Mouse (Mus musculus) cortical plate, adult 2 months (tissue): ENCODE results near the gene Macrod2.

Experiments
- CTCF ChIP-seq: fragments of 200-500 bp; IDR thresholded peaks from 2 replicates; pipeline ENCODE4 v1.5.1; 2011; ENCODE audit warnings: mild to moderate bottlenecking, control low read depth, low read length; ENCODE audit not compliant: insufficient read depth; ENCODE audit errors: extremely low read depth
- POLR2A ChIP-seq: fragments of 200-500 bp; IDR thresholded peaks from 2 replicates; pipeline ENCODE4 v1.6.1; 2011; ENCODE audit warnings: mild to moderate bottlenecking, low read length, control low read depth; ENCODE audit not compliant: insufficient read depth; ENCODE audit errors: extremely low read depth

DNA sequence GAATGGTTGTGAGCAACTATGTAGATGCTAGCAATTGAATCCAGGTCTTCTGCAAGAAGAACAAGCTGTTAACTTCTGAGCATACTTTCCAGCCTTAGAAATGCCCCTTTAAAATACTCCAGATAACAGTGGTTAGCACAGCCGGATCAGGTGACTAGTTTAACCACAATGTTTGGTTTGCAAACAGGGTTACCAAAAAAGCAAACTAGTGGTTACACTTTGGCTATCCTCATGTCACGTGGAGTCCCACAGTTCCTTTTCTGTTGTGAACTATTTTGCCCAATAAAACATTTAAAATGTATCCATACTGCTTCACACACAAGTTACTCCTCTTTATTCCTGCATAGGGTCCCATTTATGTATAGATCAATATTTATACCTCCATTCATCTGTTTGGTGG, 879.2 kb downstream of the Macrod2 start:
- no peak for TF ChIP-seq POLR2A
- TF ChIP-seq CTCF, result no peak
